Mouse (Mus musculus) lung, embryonic 16.5 days (tissue): ENCODE measurements around the gene Ccdc157. TPM values are rescaled to one million over a fixed set of nuclear protein-coding genes. Genes with fewer than 3 reads are reported as not detected.

Experiments used
- ATAC-seq: fragments of 200-750 bp; cut with Nextera tagmentation; 2 replicates; pipeline ENCODE4 v1.8.0; 2017; ENCODE audit warnings: low read depth, mild to moderate bottlenecking, moderate library complexity
- H3K27ac ChIP-seq: fragments of 300-500 bp; sonication (generic); 2 replicates; pipeline ENCODE4 v1.5.1; 2014; ENCODE audit warnings: mild to moderate bottlenecking, control low read depth, low read length
- H3K27me3 ChIP-seq: fragments of 300-500 bp; sonication (generic); 2 replicates; pipeline ENCODE4 v1.6.1; 2014; ENCODE audit warnings: low read depth, low read length, mixed read lengths; ENCODE audit not compliant: control insufficient read depth, insufficient read depth
- H3K36me3 ChIP-seq: fragments of 300-500 bp; sonication (generic); 2 replicates; pipeline ENCODE4 v1.6.1; 2014; ENCODE audit warnings: low read length; ENCODE audit not compliant: control insufficient read depth, insufficient read depth
- H3K4me1 ChIP-seq: fragments of 300-500 bp; sonication (generic); replicated peaks from 2 replicates; pipeline ENCODE4 v1.6.1; 2014; ENCODE audit warnings: low read length, mixed read lengths; ENCODE audit not compliant: control insufficient read depth, insufficient read depth
- H3K4me2 ChIP-seq: fragments of 300-500 bp; sonication (generic); 2 replicates; pipeline ENCODE4 v1.6.1; 2014; ENCODE audit warnings: low read depth, low read length, control low read depth
- H3K4me3 ChIP-seq: fragments of 300-500 bp; sonication (generic); 2 replicates; pipeline ENCODE4 v1.5.1; 2014; ENCODE audit warnings: mild to moderate bottlenecking, low read length, control low read depth
- H3K9ac ChIP-seq: fragments of 300-500 bp; sonication (generic); 2 replicates; pipeline ENCODE4 v1.6.1; 2014; ENCODE audit warnings: low read length, control low read depth
- H3K9me3 ChIP-seq: fragments of 300-500 bp; sonication (generic); 2 replicates; pipeline ENCODE4 v1.6.1; 2016; ENCODE audit warnings: low read length; ENCODE audit not compliant: control insufficient read depth
- WGBS: fragments of 180-500 bp; shearing (Covaris S2); extraction: QIAGEN DNeasy Blood & Tissue Kit; methylation state at CpG from one replicate; pipeline ENCODE4 v1.1.7; 2014; 5-methylcytosine and 5-hydroxymethylcytosine counted together
- polyA plus RNA-seq: library from polyadenylated mRNA; unstranded; fragments of >200 nt; fragmentation: Nextera tagmentation; extraction: Ambion mirVana; gene quantifications from 2 replicates; pipeline ENCODE4 v1.2.1, GENCODE M21; 2015

Ccdc157 gene
- polyA plus RNA-seq, 1 experiment from 2014 or later: 9.2 TPM

- WGBS: 63% methylated on average over 14 of the region's 14 CpGs
- Histone ChIP-seq H3K9me3 (no peaks in the 10 kb centered on the region), H3K27ac (0 out of 2 replicates have a peak overlapping the region, but pooled peaks have one; percentile 27), H3K27me3 (no peaks in the 10 kb centered on the region), H3K36me3 (no peaks in the 10 kb centered on the region), H3K4me2 (no peak overlapping the region), H3K9ac (no peak overlapping the region), H3K4me1 (no peaks in the 10 kb centered on the region), H3K4me3 (no peak overlapping the region)
- ATAC-seq: peak; percentile 81
Observed at GRCm38 (mm10) chr11:4103522-4103921, 56.6 kb downstream of the Ccdc157 start.

- H3K4me1 ChIP-seq: peaks cover 5% of the 10 kb centered on the region
- no peaks in the 10 kb centered on the region for H3K36me3 ChIP-seq
- no peaks in the 10 kb centered on the region for H3K9me3 ChIP-seq
- H3K9ac ChIP-seq: no peak overlapping the region
- H3K27me3 ChIP-seq: no peaks in the 10 kb centered on the region
- 82% methylated on average over 5 of the region's 5 CpGs for WGBS
- no peak overlapping the region for H3K4me2 ChIP-seq
- no peak for ATAC-seq
- no peak overlapping the region for H3K4me3 ChIP-seq
- no peak overlapping the region for H3K27ac ChIP-seq
Observed at GRCm38 (mm10) chr11:4101851-4102250, 58.2 kb downstream of the Ccdc157 start.

- H3K27ac ChIP-seq: no peak overlapping the region
- peaks cover 17% of the 10 kb centered on the region for H3K4me1 ChIP-seq
- H3K4me2 ChIP-seq: no peak overlapping the region
- H3K9ac ChIP-seq: no peak overlapping the region
- ATAC-seq: no peak
- H3K27me3 ChIP-seq: no peaks in the 10 kb centered on the region
- 81% methylated on average over 3 of the region's 3 CpGs for WGBS
- H3K4me3 ChIP-seq: no peak overlapping the region
- H3K36me3 ChIP-seq: no peaks in the 10 kb centered on the region
- no peaks in the 10 kb centered on the region for H3K9me3 ChIP-seq
Observed at GRCm38 (mm10) chr11:4099447-4099846, 60.6 kb downstream of the Ccdc157 start.

- WGBS: 69% methylated on average over 7 of the region's 7 CpGs
- Histone ChIP-seq H3K36me3 (no peaks in the 10 kb centered on the region), H3K9me3 (no peaks in the 10 kb centered on the region), H3K4me2 (no peak overlapping the region), H3K27me3 (no peaks in the 10 kb centered on the region), H3K4me1 (peaks cover 19% of the 10 kb centered on the region), H3K4me3 (no peak overlapping the region), H3K27ac (no peak overlapping the region), H3K9ac (no peak overlapping the region)
- no peak for ATAC-seq
Observed at GRCm38 (mm10) chr11:4098816-4099215, 61.3 kb downstream of the Ccdc157 start.

GRCm38 (mm10) chr11:4098120-4098519 is 62.0 kb downstream of the Ccdc157 start:
- Histone ChIP-seq H3K4me1 (peaks cover 19% of the 10 kb centered on the region), H3K27me3 (no peaks in the 10 kb centered on the region), H3K4me3 (no peak overlapping the region), H3K9me3 (no peaks in the 10 kb centered on the region), H3K9ac (no peak overlapping the region), H3K27ac (no peak overlapping the region), H3K36me3 (no peaks in the 10 kb centered on the region), H3K4me2 (no peak overlapping the region)
- WGBS: 67% methylated on average over 8 of the region's 8 CpGs
- no peak for ATAC-seq

- no peaks in the 10 kb centered on the region for H3K9me3 ChIP-seq
- peaks cover under 1% of the 10 kb centered on the region; the same call in 1 of the 2 replicates for H3K36me3 ChIP-seq
- H3K4me1 ChIP-seq: peaks cover 19% of the 10 kb centered on the region
- 29% methylated on average over 10 of the region's 10 CpGs for WGBS
- ATAC-seq: peak; percentile 21
- no peaks in the 10 kb centered on the region for H3K27me3 ChIP-seq
- H3K4me2 ChIP-seq: peak overlapping the region; percentile 92
- peak overlapping the region; percentile 62 for H3K4me3 ChIP-seq
- H3K27ac ChIP-seq: peak overlapping the region; percentile 93
- H3K9ac ChIP-seq: peak overlapping the region; percentile 83
Observed at GRCm38 (mm10) chr11:4097091-4097621, 62.9 kb downstream of the Ccdc157 start.

- peak overlapping the region; percentile 92 for H3K4me2 ChIP-seq
- H3K4me1 ChIP-seq: peaks cover 19% of the 10 kb centered on the region
- no peaks in the 10 kb centered on the region for H3K27me3 ChIP-seq
- peaks cover 8% of the 10 kb centered on the region for H3K36me3 ChIP-seq
- ATAC-seq: peak; percentile 96
- H3K9ac ChIP-seq: peak overlapping the region; percentile 83
- H3K27ac ChIP-seq: peak overlapping the region; percentile 93
- H3K4me3 ChIP-seq: peak overlapping the region; percentile 62
- 2% methylated on average over 45 of the region's 45 CpGs for WGBS
- no peaks in the 10 kb centered on the region for H3K9me3 ChIP-seq
Observed at GRCm38 (mm10) chr11:4096054-4096984, 63.8 kb downstream of the Ccdc157 start.

GRCm38 (mm10) chr11:4095171-4096053 is 64.7 kb downstream of the Ccdc157 start, which contains the start of gene Mtfp1:
TSS of gene Mtfp1 (minus strand) at chr11:4095445.
- H3K4me2 ChIP-seq: peak within 1 kb of the TSS; percentile 81
- peak within 1 kb of the TSS; percentile 74 for H3K9ac ChIP-seq
- H3K9me3 ChIP-seq: no peaks in the 10 kb centered on the region
- H3K27me3 ChIP-seq: no peaks in the 10 kb centered on the region
- 6% methylated on average over 32 of the region's 34 CpGs for WGBS
- peaks cover 12% of the 10 kb centered on the region for H3K36me3 ChIP-seq
- H3K27ac ChIP-seq: peak within 1 kb of the TSS; percentile 72
- peak; percentile 26; the same call in 1 of the 2 replicates for ATAC-seq
- peaks cover 19% of the 10 kb centered on the region for H3K4me1 ChIP-seq
- H3K4me3 ChIP-seq: peak within 1 kb of the TSS; percentile 62
